Mouse (Mus musculus): ENCODE measurements around the gene Klc4. TPM values are rescaled to one million over a fixed set of nuclear protein-coding genes. Genes with fewer than 3 reads are reported as not detected.
A peak's percentile ranks its signal among the peaks of the same experiment; 100 is the strongest.

Klc4 gene
- polyA plus RNA-seq, 2 experiments from 2014 or later, result 5.6 to 11.2 TPM

DNA sequence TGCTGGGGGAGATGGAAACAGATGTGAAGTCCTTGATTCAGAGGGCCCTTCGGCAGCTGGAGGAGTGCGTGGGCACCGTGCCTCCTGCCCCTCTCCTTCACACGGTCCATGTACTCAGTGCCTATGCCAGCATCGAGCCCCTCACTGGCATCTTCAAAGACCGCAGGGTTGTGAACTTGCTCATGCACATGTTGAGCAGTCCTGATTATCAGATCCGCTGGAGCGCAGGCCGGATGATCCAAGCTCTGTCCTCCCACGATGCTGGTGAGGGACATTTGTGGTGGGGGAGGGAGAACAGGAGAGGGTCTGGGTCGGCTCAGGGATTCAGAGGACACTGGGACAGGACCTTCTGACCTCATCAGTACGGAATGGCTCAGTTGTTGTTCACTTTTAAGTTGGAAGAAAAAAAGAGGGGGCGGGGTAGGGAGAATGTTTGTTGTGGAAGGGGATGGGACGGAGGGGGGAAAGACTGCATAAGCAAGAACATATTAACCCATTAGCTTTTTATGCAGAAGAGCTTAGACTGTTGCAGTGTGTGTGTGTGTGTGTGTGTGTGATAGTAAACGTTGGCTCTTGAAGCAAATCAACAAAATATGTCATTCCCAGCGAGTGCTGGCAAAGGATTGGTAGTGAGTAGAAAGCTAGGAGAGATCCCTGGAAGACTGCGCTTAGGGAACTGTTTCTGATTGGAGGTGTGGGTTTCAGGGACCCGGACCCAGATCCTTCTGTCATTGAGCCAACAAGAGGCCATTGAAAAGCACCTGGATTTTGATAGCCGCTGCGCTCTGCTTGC lies 6.1 kb upstream of the Klc4 start:
- ATAC-seq, result no peak

GRCm38 (mm10) chr17:46651292-46651691 lies 5.5 kb upstream of the Klc4 start:
- no peak for ATAC-seq

DNA sequence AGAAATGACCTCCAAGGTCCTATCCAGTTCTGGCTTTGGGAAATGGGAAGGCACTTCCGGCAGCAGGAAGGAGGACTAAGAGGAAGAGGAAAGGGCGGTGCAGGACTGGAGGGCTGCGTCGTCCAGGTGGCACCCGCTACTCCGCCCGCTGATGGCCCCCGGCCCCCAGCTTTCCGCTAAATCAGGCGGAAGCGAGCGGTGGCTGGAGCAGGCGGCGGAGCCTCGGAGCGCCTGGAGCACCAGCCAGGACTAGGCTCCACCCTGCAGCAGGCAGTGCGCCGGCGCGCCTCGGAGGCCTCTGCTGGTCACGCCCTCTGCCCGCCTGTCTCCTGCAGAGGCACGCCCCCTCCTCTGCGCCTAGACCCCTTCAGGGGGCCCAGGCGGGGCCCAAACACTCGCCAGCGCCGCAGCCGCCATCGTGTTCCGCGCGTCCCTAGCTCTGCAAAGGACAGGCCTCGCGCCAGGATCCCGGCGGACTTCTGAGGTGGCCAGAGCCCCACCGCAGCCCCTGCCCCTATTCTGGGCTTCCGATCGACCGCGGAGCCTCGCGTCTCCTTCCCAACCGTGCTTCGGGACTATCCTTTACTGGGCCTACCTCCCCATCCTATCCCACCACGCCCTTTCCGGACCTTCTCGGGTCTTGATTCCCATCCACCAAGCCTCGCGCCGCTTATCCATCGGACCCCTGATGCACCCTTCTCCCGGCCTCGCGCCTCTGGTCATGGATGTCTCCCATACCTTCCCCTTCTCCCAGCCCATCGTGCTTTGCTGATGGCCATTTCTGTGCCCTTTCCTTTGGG lies 4.6 kb upstream of the Klc4 start, which contains the start of gene Cul7:
Gene Cul7, plus strand, starts transcription at position 106 of the 800 bp plus-strand sequence.
- ATAC-seq, result peak; percentile 77

DNA sequence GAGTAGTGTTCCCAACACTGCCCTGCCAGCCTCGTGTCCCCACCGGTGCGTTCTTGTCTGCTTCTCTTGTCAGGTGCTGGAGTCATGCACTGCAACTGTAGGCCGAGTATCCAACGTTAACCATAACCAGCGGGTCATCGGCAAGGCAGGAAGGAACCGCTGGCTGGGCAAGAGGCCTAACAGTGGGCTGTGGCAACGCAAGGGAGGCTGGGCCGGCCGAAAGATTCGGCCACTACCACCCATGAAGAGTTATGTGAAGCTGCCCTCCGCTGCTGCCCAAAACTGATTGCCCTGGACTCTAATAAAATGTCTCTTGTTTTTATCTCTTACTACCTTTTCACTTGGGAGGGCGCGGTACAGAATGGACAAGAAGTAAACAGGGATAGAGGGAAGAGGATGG lies 4.0 kb upstream of the Klc4 start:
- no peak for ATAC-seq

GRCm38 (mm10) chr17:46648436-46648835 lies 2.6 kb upstream of the Klc4 start:
- ATAC-seq, result no peak

GRCm38 (mm10) chr17:46647279-46647678 lies 1.5 kb upstream of the Klc4 start:
- no peak for ATAC-seq

- no peak for ATAC-seq
Measured at GRCm38 (mm10) chr17:46646322-46646662, 470 bp upstream of the Klc4 start.

DNA sequence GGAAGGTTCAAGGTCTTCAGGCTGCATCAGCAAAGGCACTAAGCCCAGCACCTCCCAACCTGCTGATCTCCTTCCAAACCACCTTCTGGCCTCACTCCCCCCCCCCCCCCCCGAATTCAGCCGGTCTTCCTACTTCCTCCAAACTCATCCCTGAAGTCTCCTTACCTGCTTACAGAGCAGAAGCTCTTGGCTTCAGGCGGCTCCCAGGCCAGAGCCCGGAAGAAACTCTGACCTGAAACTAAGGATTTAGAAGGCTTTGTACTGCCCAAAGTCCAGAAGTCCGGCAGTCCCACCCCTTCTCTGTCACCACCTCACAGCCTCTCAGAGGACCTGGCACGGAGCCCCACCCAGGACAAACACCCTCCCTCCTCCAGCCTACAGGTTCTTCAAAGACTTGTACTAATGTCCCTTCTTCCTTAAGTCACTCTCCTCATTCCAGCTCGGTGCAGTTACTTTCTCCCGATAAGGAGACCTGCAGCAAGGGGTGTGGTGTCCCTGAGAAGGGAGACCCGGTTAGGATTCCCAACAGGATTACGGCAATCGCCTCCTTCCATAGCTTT lies 826 bp downstream of the Klc4 start:
- no peak for ATAC-seq

- ATAC-seq, result no peak
Measured at GRCm38 (mm10) chr17:46644152-46644805, 1.5 kb downstream of the Klc4 start.

DNA sequence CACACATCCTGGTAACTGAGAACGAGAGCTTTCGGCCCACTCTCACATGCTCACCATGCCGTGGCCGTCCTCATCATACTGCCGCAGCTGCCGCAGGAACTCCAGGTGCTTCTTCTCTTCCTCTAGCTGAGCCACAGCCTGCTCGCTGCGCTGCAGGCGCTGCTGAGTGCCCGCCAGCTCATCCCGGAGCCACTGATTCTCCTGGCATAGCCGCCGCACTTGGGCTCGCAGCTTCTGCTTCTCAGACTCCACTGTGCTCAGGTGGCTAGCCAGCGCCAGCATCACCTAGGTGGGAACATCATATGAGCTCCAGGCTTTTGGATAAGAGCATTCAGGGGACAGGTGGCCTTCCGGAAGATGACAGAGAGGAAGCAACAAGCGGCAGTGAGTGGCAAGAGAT lies 3.8 kb downstream of the Klc4 start:
- ATAC-seq, result no peak

DNA sequence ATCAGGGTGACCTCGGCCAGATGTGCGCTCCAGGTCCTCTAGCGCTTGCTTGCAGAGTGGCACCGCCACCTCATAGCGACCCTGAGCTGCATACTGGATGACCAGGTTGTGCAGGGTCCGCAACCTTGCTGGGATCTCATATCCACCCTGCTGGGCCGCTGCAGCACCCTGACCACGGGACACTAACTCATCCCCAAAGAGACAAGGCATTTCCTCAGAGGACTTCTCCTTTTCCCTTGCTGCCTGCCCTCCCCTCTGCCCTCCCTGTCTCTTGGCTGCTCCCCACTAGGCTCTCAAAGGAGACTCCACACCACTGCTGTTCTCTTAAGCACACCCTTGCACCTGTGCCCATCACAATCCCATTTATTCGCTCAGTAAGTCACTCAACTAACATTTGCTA lies 5.9 kb downstream of the Klc4 start:
- ATAC-seq, result no peak

GRCm38 (mm10) chr17:46636831-46637523 lies 8.8 kb downstream of the Klc4 start:
- no peak for ATAC-seq

DNA sequence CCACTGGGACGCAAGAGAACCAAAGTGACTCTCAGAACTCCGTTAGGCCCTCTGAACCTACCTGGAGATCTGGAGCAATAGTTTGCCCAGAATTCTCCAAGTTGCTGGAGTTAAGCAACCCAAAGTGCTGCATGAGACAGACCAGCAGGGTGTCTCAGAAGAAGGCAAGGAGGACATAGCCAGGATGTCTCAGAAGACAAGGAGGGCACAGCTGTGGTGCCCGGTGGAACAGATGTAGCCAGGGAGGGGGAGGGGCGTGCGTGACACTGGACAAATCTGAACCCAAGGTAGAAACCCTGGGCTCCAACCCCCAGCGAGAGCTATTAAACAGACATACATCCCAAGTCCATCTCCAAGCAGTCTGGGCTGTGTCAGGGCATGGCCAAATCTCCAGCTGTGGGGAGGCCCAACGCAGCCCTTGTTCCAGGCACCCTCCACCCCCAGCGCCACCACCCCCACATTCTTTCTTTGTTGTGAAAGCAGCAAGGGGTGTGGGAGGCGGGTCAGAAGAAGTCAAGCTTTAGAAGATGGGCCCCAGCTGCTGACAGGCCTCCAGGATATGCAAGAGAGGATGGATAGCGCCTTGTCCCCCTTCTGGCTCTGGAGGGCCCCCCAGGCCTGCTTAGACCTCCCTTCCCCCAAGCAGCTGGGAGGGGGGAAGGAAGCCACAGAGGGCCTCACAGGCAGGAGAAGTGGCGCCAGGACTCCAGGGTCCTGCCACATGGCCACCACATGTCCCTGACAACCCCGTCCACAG lies 16.0 kb downstream of the Klc4 start:
- ATAC-seq, result no peak

DNA sequence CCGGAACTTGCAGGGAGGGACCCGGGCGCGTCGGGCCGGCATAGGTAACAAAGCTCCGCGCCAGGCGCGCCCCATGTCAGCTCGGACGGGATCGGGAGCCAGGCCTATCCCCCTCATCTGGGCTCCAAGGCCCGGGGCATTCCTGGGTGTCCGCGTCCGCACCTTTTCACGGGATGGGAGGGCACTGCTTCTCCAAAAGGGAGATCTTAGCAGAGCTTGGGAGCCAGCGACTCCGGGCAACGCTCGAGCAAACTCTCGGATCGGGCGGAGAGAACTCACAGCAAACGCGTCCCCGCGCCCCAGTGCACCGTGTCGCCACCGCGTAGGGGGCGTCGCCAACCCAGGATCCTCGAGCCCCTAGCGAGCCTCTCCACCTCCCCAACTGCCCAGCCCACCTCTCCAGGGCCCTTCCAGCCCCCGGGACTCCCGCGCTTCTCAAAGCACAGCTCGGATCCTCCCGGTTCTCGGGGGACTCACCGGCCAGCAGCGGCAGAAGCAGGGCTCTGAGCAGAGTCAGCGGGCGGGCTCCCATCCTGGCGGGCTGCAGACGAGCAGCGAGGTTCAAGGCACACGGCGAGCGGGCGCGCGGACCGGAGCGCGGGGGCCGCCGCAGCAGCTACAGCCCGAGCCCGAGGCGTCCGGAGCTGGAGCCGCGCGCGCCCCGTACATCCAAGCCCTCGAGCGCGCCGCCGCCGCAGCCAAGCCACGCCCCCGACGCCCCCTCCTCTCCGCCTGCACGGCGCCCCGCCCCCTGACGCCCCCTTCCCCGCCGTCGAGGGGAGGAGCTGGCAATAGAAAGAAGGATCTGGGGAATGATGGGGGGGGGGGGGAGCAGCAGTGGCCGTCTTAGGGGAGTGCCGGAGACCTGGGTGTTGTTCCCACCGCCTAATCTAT lies 16.8 kb downstream of the Klc4 start, which contains the start of gene Ptk7:
Gene Ptk7, minus strand, starts transcription at position 714 of the 894 bp plus-strand sequence.
- no peak for ATAC-seq

DNA sequence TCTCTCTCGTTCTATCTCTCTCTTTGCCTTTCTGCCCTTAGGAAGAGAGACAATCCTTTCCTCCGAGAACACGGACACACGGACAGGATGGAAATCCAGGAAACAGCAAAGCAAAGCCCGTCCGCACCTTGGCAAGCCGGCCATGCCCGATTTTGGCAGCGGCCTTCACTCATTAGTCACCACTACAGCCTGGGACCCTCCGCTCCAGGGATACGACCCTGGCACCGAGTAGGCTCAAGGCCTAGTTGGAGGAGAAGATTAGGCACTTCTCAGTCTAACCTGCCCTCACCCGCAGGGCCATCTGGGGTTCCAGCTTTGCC lies 17.4 kb downstream of the Klc4 start:
- ATAC-seq, result no peak

- ATAC-seq, result no peak
Measured at GRCm38 (mm10) chr17:46627409-46627808, 18.4 kb downstream of the Klc4 start.

- no peak for ATAC-seq
Measured at GRCm38 (mm10) chr17:46624598-46624997, 21.2 kb downstream of the Klc4 start.

GRCm38 (mm10) chr17:46623819-46624557 lies 21.8 kb downstream of the Klc4 start:
- no peak for ATAC-seq

DNA sequence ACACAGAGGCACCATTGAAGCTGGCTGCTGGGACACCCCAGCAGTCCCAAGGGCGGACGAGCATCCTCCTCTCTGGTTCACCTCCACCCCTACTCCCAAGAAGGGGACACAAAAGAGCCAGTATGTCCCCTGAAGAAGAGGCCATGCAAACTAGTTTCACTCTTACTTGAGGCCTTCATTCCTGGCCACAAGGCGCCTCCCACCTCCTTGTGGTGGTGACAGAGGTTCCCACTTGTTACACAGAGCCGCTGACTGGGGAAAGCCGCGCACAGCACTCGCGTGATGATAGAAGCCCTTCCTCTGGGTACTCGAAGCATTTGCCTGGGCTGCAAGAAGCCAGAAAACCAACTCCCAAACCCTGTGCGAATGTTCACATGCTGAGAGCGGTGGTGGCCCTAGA lies 23.6 kb downstream of the Klc4 start:
- no peak for ATAC-seq

GRCm38 (mm10) chr17:46621324-46621723 lies 24.5 kb downstream of the Klc4 start:
- no peak for ATAC-seq

Measured in activated CD4-positive, CD25-positive, alpha-beta regulatory T cell, adult 4 months (primary cell).